Mouse (Mus musculus): ENCODE data around the gene Clstn3. TPM values are rescaled to one million over a fixed set of nuclear protein-coding genes. Genes with fewer than 3 reads are reported as not detected.
"Not testable (repeated sequence)": the region's sequence is repeated elsewhere in the genome, so short reads cannot be mapped to it uniquely, and the experiment has no call there.

Clstn3 gene
- polyA plus RNA-seq, 1 experiment = 0.44 TPM

DNA sequence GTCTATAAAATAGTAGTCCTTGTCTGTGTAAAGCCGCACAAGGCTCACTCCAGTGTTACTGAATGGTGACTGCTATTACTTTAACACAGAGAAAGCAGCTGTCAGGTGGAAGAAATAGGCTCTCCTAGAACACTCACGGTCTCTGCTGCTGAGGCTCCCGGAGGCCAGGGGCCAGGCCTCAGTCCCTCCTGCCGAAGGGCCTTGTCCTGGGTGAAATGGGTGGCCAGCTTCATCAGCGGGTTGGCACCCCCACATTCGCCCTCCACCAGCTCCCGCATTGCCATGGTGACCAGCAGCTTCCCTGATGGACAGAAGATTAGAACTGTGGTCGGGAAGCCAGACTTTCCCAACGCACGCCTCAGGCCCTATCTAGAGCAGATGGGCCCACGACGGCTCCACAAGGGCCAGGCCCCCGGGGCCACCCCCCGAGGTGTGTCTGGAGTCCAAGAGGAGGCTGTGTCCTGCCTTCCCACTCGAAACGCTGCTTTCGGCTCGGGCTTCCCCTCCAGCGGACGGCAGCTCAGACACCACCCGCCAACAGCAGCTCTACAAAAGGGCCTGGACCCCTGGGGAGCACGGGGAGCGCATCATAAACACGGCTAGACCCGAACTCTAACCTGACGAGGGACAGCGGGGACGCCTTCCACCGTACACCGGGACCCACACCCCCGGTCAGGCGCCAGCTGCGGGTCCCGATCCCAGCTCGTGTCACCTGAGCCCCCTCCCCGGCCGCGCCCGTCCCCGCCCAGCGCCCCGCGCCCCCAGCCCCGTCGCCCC lies 50.3 kb downstream of the Clstn3 start:
- no peaks in the 10 kb centered on the region for H3K27me3 ChIP-seq (ENCODE audit: control insufficient read depth, insufficient read depth, low read length)
- peak overlapping the region; percentile 98 for H3K4me3 ChIP-seq (ENCODE audit: low read depth, low read length)
- H3K4me1 ChIP-seq (ENCODE audit: control insufficient read depth, insufficient read depth, insufficient read length, low read length) = 0 out of 2 replicates have a peak, but pooled peaks cover 2% of the 10 kb centered on the region
- TF ChIP-seq POLR2A (IDR thresholded peaks at IDR 0.05; ENCODE audit: low read depth, low read length) (no peak), CTCF (IDR thresholded peaks at IDR 0.05; ENCODE audit: extremely low read depth, insufficient read length, insufficient replicate concordance, low read depth, low read length) (no peak)
- WGBS = 2% methylated on average over 45 of the region's 45 CpGs
- peaks cover 10% of the 10 kb centered on the region for H3K36me3 ChIP-seq (ENCODE audit: control insufficient read depth, insufficient read depth, low read length)
- 0 out of 2 replicates have a peak overlapping the region, but pooled peaks have one; percentile 31 for H3K27ac ChIP-seq (ENCODE audit: insufficient read depth, low read depth, low read length)

DNA sequence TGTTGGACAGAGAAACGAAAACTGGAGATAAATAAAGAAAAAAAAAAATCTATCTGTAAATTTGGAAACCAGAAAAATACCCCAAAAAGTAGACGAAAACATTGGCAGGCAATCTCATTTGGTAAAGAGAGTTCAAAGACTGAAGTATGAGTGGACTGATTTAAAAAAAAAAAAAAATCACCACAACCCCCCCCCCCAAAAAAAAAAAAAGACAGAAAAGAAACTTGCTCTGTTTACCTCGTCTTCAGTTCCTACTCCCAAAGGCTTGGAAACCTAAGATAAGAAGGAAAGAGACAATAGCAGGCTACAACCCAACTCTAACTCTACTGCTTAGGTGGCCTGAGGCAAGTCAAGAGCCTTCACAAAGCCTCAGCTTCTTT lies 50.8 kb downstream of the Clstn3 start:
- Histone ChIP-seq H3K27ac (ENCODE audit: insufficient read depth, low read depth, low read length) (no peak overlapping the region), H3K36me3 (ENCODE audit: control insufficient read depth, insufficient read depth, low read length) (peaks cover 12% of the 10 kb centered on the region), H3K27me3 (ENCODE audit: control insufficient read depth, insufficient read depth, low read length) (no peaks in the 10 kb centered on the region), H3K4me1 (ENCODE audit: control insufficient read depth, insufficient read depth, insufficient read length, low read length) (0 out of 2 replicates have a peak, but pooled peaks cover 2% of the 10 kb centered on the region), H3K4me3 (ENCODE audit: low read depth, low read length) (no peak overlapping the region)
- WGBS = 57% methylated on average over 3 of the region's 3 CpGs
- TF ChIP-seq POLR2A (IDR thresholded peaks at IDR 0.05; ENCODE audit: low read depth, low read length) = no peak
- TF ChIP-seq CTCF (IDR thresholded peaks at IDR 0.05; ENCODE audit: extremely low read depth, insufficient read length, insufficient replicate concordance, low read depth, low read length) = no peak

DNA sequence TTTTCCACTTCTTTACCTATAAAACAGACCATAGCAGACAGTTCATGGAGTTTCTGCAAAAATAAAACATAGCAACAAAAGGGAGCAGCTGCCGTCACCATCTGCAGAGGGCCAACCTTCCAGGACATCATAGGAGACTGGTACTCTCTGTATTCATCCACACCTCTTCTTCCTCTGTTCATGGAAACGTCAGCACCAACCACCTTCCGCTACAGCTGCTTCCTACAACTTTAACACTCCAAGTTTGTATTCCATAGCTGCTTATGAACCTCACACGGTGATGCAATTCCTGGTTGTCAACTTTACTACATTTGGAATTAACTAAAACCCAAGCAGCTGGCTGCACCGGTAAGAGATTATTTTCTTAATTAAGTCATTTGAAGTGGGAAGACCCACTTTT lies 56.2 kb downstream of the Clstn3 start:
- TF ChIP-seq CTCF (IDR thresholded peaks at IDR 0.05; ENCODE audit: extremely low read depth, insufficient read length, insufficient replicate concordance, low read depth, low read length) (no peak), POLR2A (IDR thresholded peaks at IDR 0.05; ENCODE audit: low read depth, low read length) (no peak)
- H3K27ac ChIP-seq (ENCODE audit: insufficient read depth, low read depth, low read length) = no peak overlapping the region
- 83% methylated on average over 5 of the region's 5 CpGs for WGBS
- peaks cover 46% of the 10 kb centered on the region for H3K36me3 ChIP-seq (ENCODE audit: control insufficient read depth, insufficient read depth, low read length)
- H3K4me3 ChIP-seq (ENCODE audit: low read depth, low read length) = no peak overlapping the region
- peaks cover 2% of the 10 kb centered on the region; the same call in 1 of the 2 replicates for H3K4me1 ChIP-seq (ENCODE audit: control insufficient read depth, insufficient read depth, insufficient read length, low read length)
- no peaks in the 10 kb centered on the region for H3K27me3 ChIP-seq (ENCODE audit: control insufficient read depth, insufficient read depth, low read length)

DNA sequence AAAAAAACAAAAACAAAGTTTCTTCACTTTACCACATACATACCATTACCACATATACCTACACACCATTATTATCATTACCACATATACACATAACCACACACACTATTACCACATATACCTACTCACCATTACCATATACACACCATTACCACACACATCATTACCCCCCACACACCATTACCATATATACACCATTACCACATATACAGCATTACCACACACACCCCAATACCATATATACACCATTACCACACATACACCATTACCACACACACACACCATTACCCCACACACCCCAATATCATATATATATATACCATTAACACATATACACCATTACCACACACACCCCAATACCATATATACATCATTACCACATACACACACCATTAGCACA lies 57.4 kb downstream of the Clstn3 start:
- TF ChIP-seq POLR2A (IDR thresholded peaks at IDR 0.05; ENCODE audit: low read depth, low read length) = no peak
- TF ChIP-seq CTCF (IDR thresholded peaks at IDR 0.05; ENCODE audit: extremely low read depth, insufficient read length, insufficient replicate concordance, low read depth, low read length) = no peak
- Histone ChIP-seq H3K27me3 (ENCODE audit: control insufficient read depth, insufficient read depth, low read length) (no peaks in the 10 kb centered on the region), H3K4me3 (ENCODE audit: low read depth, low read length) (no peak overlapping the region), H3K36me3 (ENCODE audit: control insufficient read depth, insufficient read depth, low read length) (peaks cover 52% of the 10 kb centered on the region), H3K4me1 (ENCODE audit: control insufficient read depth, insufficient read depth, insufficient read length, low read length) (peaks cover 2% of the 10 kb centered on the region; the same call in 1 of the 2 replicates), H3K27ac (ENCODE audit: insufficient read depth, low read depth, low read length) (no peak overlapping the region)

DNA sequence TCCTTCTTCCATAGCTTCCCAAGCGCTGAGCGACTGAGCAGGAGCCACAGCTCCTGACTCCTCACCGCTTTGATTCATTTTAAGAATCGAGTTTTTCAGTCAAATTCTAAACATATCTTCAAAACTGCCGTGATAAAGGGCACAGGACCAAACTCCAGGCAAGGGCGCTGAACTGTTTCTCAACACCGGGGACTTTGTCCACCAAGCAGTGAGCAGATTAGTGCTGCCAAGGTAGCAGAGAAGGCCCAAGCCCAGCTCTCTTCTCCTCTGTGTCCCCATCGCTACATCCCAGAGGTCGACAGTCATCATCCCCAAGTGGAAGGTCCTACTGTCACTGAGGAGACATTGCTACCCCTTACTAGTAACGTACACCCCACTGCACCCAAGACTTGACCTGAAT lies 58.3 kb downstream of the Clstn3 start:
- Histone ChIP-seq H3K27me3 (ENCODE audit: control insufficient read depth, insufficient read depth, low read length) (no peaks in the 10 kb centered on the region), H3K27ac (ENCODE audit: insufficient read depth, low read depth, low read length) (no peak overlapping the region), H3K36me3 (ENCODE audit: control insufficient read depth, insufficient read depth, low read length) (peaks cover 55% of the 10 kb centered on the region), H3K4me3 (ENCODE audit: low read depth, low read length) (no peak overlapping the region), H3K4me1 (ENCODE audit: control insufficient read depth, insufficient read depth, insufficient read length, low read length) (peaks cover 2% of the 10 kb centered on the region; the same call in 1 of the 2 replicates)
- 72% methylated on average over 10 of the region's 10 CpGs for WGBS
- no peak for TF ChIP-seq POLR2A (IDR thresholded peaks at IDR 0.05; ENCODE audit: low read depth, low read length)
- no peak for TF ChIP-seq CTCF (IDR thresholded peaks at IDR 0.05; ENCODE audit: extremely low read depth, insufficient read length, insufficient replicate concordance, low read depth, low read length)

DNA sequence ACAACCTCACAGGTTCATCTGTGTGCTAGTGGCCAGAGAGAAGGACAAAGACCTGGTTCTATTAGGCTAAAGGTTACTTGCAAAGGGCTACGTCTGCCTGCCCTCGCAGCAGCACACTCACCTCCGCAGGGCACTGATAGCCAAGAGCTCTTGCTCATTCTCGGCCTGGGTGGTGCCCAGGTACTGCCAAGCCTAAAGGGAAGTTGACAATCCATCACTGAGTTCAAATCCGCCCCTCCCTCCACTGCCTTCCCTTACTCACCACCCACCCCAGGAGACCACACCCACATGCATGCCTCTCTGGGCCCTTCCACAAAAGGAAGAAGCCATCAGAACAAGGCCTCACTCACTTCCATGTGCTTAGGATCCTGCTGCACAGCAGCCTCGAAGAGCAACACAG lies 64.9 kb downstream of the Clstn3 start:
- peaks cover 70% of the 10 kb centered on the region for H3K36me3 ChIP-seq (ENCODE audit: control insufficient read depth, insufficient read depth, low read length)
- no peaks in the 10 kb centered on the region for H3K27me3 ChIP-seq (ENCODE audit: control insufficient read depth, insufficient read depth, low read length)
- TF ChIP-seq CTCF (IDR thresholded peaks at IDR 0.05; ENCODE audit: extremely low read depth, insufficient read length, insufficient replicate concordance, low read depth, low read length) = no peak
- no peak for TF ChIP-seq POLR2A (IDR thresholded peaks at IDR 0.05; ENCODE audit: low read depth, low read length)
- 91% methylated on average over 6 of the region's 6 CpGs for WGBS
- no peak overlapping the region for H3K4me3 ChIP-seq (ENCODE audit: low read depth, low read length)
- no peak overlapping the region for H3K27ac ChIP-seq (ENCODE audit: insufficient read depth, low read depth, low read length)
- no peaks in the 10 kb centered on the region for H3K4me1 ChIP-seq (ENCODE audit: control insufficient read depth, insufficient read depth, insufficient read length, low read length)

DNA sequence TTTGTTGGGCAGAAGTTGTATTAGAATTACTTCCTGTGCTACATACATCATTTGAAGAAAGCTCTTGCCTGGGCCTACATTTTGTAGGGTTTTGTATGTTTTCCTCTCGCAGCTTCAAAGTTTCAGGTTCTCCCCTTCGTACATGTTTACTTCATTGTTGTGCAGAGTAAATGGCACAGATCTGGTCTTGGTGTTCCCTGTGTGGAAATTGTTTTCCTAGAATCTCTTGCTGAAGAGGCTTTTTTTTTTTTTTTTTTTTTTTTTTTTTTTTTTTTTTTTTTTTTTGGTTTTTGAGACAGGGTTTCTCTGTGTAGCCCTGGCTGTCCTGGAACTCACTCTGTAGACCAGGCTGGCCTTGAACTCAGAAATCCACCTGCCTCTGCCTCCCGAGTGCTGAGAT lies 69.6 kb downstream of the Clstn3 start:
- not testable (repeated sequence) for H3K4me1 ChIP-seq (ENCODE audit: control insufficient read depth, insufficient read depth, insufficient read length, low read length)
- 94% methylated on average over 3 of the region's 3 CpGs for WGBS

More for the DNA sequence above, 69.6 kb downstream of the Clstn3 start:
- not testable (repeated sequence) for H3K27ac ChIP-seq (ENCODE audit: insufficient read depth, low read depth, low read length); H3K4me3 ChIP-seq (ENCODE audit: low read depth, low read length); H3K27me3 ChIP-seq (ENCODE audit: control insufficient read depth, insufficient read depth, low read length)
- H3K36me3 ChIP-seq (ENCODE audit: control insufficient read depth, insufficient read depth, low read length) = peaks cover 30% of the 10 kb centered on the region

Other genes starting within 250 kb of the Clstn3 start
- gene Vmn2r27, start 232.9 kb downstream of the Clstn3 start, polyA plus RNA-seq (2012; rRNA removed) = not detected in 2 replicates
- 0.06 and 0.39 TPM in 2 replicates for gene Cd163, start 160.1 kb downstream of the Clstn3 start, polyA plus RNA-seq (2012; rRNA removed)
- gene Pex5, start 49.7 kb downstream of the Clstn3 start, polyA plus RNA-seq (2012; rRNA removed) = 17.1 and 29.1 TPM in 2 replicates
- gene C1rl, start 28.3 kb upstream of the Clstn3 start, polyA plus RNA-seq (2012; rRNA removed) = 0.61 and 1.2 TPM in 2 replicates
- 9.1 and 9.2 TPM in 2 replicates for gene C1ra, start 47.6 kb upstream of the Clstn3 start, polyA plus RNA-seq (2012; rRNA removed)
- 9.3 and 11.1 TPM in 2 replicates for gene C1s1, start 77.6 kb upstream of the Clstn3 start, polyA plus RNA-seq (2012; rRNA removed)
- gene C1rb, start 105.5 kb upstream of the Clstn3 start, polyA plus RNA-seq (2012; rRNA removed) = not detected in 2 replicates
- not detected in 2 replicates for gene C1s2, start 171.3 kb upstream of the Clstn3 start, polyA plus RNA-seq (2012; rRNA removed)
- gene Lpcat3, start 198.2 kb upstream of the Clstn3 start, polyA plus RNA-seq (2012; rRNA removed) = 127 and 323 TPM in 2 replicates
- gene Emg1, start 247.4 kb upstream of the Clstn3 start, polyA plus RNA-seq (2012; rRNA removed) = 26.8 and 34.9 TPM in 2 replicates
- gene Phb2, start 247.5 kb upstream of the Clstn3 start, polyA plus RNA-seq (2012; rRNA removed) = 87.7 and 122 TPM in 2 replicates